Mouse (Mus musculus): ENCODE data around the gene Mia. TPM values are rescaled to one million over a fixed set of nuclear protein-coding genes. Genes with fewer than 3 reads are reported as not detected.

The Mia gene
- 0.34 and 11.1 TPM in 2 replicates for polyA plus RNA-seq (2014; fragmentation: Nextera tagmentation; extraction: Ambion mirVana)

DNA sequence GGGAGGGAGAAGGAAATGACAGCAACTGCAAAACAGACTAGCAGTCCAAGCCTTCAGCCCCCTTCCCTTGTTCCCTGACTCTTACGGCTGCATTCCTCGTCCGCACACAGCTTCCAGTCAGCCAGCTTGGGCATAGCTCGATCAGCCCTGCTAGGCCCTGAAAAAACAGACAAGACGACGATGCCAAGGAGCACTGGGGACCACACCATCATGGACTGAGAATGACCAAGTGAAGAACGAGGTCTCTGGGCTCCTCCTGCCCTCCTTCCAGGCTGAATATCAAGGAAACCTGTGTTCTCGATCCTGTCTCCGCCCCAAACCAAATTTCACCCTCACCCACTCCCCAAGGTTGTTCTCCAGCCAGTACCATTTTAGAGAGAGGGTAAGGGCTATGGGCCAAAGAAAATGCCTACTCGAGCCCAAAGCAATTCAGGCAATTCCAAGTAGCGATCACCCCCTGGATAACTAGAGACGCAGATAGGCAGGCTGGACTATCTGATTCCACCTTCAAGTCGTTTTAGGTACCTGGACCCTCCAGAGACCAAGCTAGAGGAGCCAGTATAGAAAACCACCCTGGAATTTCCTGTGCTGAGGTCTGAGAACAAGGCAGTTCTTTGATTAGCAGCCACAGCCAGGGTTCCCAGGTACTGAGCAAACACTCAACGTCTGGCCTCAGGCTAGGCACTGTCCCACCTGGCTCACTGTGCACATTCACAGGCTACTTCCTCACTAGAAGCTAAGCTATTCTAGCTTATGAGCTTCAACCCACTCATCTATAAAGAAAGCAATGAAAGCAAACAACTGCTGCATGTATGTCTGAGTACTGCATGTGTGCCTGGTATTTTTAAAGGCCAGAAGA, at the start of gene Mia, which contains the start of gene Gm21983:
Gene Mia (minus strand): TSS at position 321 of the 859 bp plus-strand sequence.
Gene Gm21983 (minus strand): TSS at position 250 of the 859 bp plus-strand sequence.
- 70% methylated on average over 14 of the region's 14 CpGs for WGBS
- Histone ChIP-seq H3K9ac (ENCODE audit: low read length) (no peak within 1 kb of the TSS), H3K9me3 (ENCODE audit: control insufficient read depth, low read length) (no peaks in the 10 kb centered on the region), H3K4me2 (ENCODE audit: low read length) (no peak within 1 kb of the TSS), H3K36me3 (ENCODE audit: control insufficient read depth, insufficient read depth, low read length) (peaks cover 26% of the 10 kb centered on the region), H3K4me1 (replicated peaks; ENCODE audit: control insufficient read depth, insufficient read depth, low read length) (0 out of 2 replicates have a peak, but pooled peaks cover 10% of the 10 kb centered on the region), H3K27ac (ENCODE audit: low read depth) (no peak within 1 kb of the TSS), H3K27me3 (replicated peaks; ENCODE audit: control insufficient read depth, insufficient read depth, low read length) (no peaks in the 10 kb centered on the region), H3K4me3 (ENCODE audit: low read depth, low read length) (no peak within 1 kb of the TSS)
- DNase-seq (ENCODE audit: low spot score) (no peak), ATAC-seq (replicated peaks; ENCODE audit: low FRiP score, low TSS enrichment, low read depth) (no peak)

GRCm38 (mm10) chr7:27228865-27229264, 47.9 kb upstream of the Mia start:
- ATAC-seq (replicated peaks; ENCODE audit: low FRiP score, low TSS enrichment, low read depth) (no peak), DNase-seq (ENCODE audit: low spot score) (no peak)
- Histone ChIP-seq H3K27me3 (replicated peaks; ENCODE audit: control insufficient read depth, insufficient read depth, low read length) (no peaks in the 10 kb centered on the region), H3K9me3 (ENCODE audit: control insufficient read depth, low read length) (no peaks in the 10 kb centered on the region), H3K9ac (ENCODE audit: low read length) (peak overlapping the region; percentile 85), H3K4me3 (ENCODE audit: low read depth, low read length) (peak overlapping the region; percentile 84), H3K27ac (ENCODE audit: low read depth) (peak overlapping the region; percentile 85), H3K36me3 (ENCODE audit: control insufficient read depth, insufficient read depth, low read length) (no peaks in the 10 kb centered on the region), H3K4me2 (ENCODE audit: low read length) (peak overlapping the region; percentile 77), H3K4me1 (replicated peaks; ENCODE audit: control insufficient read depth, insufficient read depth, low read length) (peaks cover 48% of the 10 kb centered on the region)
- WGBS, result 13% methylated on average over 6 of the region's 6 CpGs

- WGBS, result under 1% methylated on average over 49 of the region's 49 CpGs
- Histone ChIP-seq H3K36me3 (ENCODE audit: control insufficient read depth, insufficient read depth, low read length) (no peaks in the 10 kb centered on the region), H3K9ac (ENCODE audit: low read length) (peak within 1 kb of the TSS; percentile 85), H3K9me3 (ENCODE audit: control insufficient read depth, low read length) (no peaks in the 10 kb centered on the region), H3K27me3 (replicated peaks; ENCODE audit: control insufficient read depth, insufficient read depth, low read length) (no peaks in the 10 kb centered on the region), H3K4me2 (ENCODE audit: low read length) (peak within 1 kb of the TSS; percentile 77), H3K27ac (ENCODE audit: low read depth) (peak within 1 kb of the TSS; percentile 85), H3K4me3 (ENCODE audit: low read depth, low read length) (peak within 1 kb of the TSS; percentile 84), H3K4me1 (replicated peaks; ENCODE audit: control insufficient read depth, insufficient read depth, low read length) (peaks cover 44% of the 10 kb centered on the region)
- peak; percentile 76 for ATAC-seq (replicated peaks; ENCODE audit: low FRiP score, low TSS enrichment, low read depth)
- DNase-seq (ENCODE audit: low spot score), result peak; percentile 96
Observed at GRCm38 (mm10) chr7:27228281-27228821, 47.4 kb upstream of the Mia start, which contains the start of gene Itpkc. Gene Itpkc, minus strand, starts transcription at chr7:27228661.

DNA sequence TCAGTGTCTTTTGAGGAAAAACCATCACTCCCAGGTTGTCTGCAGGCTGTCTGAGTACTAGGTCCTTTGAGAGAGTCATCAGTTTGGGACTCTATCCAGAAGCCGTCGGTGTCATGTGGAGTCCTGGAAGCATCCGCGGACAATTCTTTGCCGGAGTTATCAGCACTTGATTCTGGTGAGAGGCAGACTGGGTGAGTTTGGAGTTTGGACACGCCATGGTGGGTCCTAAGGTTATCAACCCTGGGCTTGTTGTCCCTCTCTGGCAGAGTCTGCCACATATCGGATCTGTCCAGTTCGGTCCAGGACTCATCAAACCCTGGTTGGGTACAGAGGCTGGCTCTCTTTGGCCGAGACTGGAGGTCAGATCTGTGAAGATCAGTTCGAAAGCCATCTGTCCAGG, 46.7 kb upstream of the Mia start:
- Histone ChIP-seq H3K4me1 (replicated peaks; ENCODE audit: control insufficient read depth, insufficient read depth, low read length) (peaks cover 46% of the 10 kb centered on the region), H3K27ac (ENCODE audit: low read depth) (peak overlapping the region; percentile 85), H3K4me2 (ENCODE audit: low read length) (peak overlapping the region; percentile 77), H3K27me3 (replicated peaks; ENCODE audit: control insufficient read depth, insufficient read depth, low read length) (no peaks in the 10 kb centered on the region), H3K36me3 (ENCODE audit: control insufficient read depth, insufficient read depth, low read length) (no peaks in the 10 kb centered on the region), H3K9ac (ENCODE audit: low read length) (peak overlapping the region; percentile 85), H3K9me3 (ENCODE audit: control insufficient read depth, low read length) (no peaks in the 10 kb centered on the region), H3K4me3 (ENCODE audit: low read depth, low read length) (peak overlapping the region; percentile 84)
- WGBS, result 3% methylated on average over 10 of the region's 10 CpGs
- DNase-seq (ENCODE audit: low spot score), result no peak
- 0 out of 2 replicates have a peak, but pooled peaks have one; percentile 0 for ATAC-seq (replicated peaks; ENCODE audit: low FRiP score, low TSS enrichment, low read depth)

DNA sequence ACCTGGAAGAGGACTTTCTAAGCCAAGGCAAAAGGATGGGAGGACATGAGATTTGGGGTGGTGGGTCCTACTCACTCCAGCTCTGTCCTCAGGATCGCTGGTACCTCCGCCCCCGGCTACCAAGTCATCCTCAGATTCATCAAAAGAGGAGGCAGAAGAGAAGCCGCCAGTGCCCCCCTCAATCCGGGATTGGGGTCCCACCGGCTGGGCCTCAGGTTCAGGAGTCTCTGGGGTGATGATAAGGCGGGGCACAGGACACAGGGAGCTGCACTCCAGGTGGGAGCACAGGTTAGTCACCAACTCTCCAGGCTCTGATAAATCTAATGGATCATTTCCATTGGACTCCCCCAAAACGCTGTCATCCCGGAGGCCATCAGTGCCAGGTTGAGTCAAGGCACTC, 46.3 kb upstream of the Mia start:
- Histone ChIP-seq H3K27ac (ENCODE audit: low read depth) (no peak overlapping the region), H3K4me3 (ENCODE audit: low read depth, low read length) (peak overlapping the region; percentile 84), H3K4me2 (ENCODE audit: low read length) (peak overlapping the region; percentile 77), H3K36me3 (ENCODE audit: control insufficient read depth, insufficient read depth, low read length) (no peaks in the 10 kb centered on the region), H3K9me3 (ENCODE audit: control insufficient read depth, low read length) (no peaks in the 10 kb centered on the region), H3K4me1 (replicated peaks; ENCODE audit: control insufficient read depth, insufficient read depth, low read length) (peaks cover 46% of the 10 kb centered on the region), H3K27me3 (replicated peaks; ENCODE audit: control insufficient read depth, insufficient read depth, low read length) (no peaks in the 10 kb centered on the region), H3K9ac (ENCODE audit: low read length) (peak overlapping the region; percentile 85)
- ATAC-seq (replicated peaks; ENCODE audit: low FRiP score, low TSS enrichment, low read depth), result no peak
- 21% methylated on average over 9 of the region's 9 CpGs for WGBS
- no peak for DNase-seq (ENCODE audit: low spot score)

DNA sequence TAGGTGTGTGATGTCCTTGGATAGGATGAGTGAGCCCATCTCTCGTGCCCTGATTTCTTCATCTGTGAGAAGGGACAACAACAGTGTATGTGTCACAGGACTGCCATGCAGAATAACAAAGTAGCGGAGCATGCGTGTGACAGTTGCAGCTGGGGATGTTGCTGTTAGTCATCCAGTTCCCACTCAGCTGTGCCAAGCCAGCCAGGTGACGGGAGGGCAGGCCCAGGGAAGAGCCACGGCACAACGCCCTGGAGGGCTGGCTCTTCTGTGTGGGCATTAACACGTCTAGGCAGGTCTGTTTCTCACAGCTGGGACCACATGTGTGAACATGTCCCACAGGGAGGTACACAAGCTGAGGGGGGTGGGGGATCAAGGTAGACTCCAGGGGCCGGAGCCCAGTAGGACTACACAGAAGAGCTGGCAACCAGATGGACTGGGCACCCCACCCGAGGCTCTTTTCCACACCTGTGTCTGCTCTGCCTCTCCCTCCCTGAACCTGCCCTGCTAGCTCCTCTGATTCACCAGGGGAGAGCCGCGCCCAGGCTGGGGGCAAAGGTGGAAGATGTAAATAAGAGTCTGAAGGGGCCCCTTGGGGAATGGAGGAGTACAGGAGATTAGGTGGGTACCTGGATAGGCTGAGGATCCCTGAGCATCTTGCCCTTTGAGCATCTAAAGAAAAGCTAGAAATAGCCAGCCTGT, 44.1 kb upstream of the Mia start:
- H3K27me3 ChIP-seq (replicated peaks; ENCODE audit: control insufficient read depth, insufficient read depth, low read length), result no peaks in the 10 kb centered on the region
- H3K4me3 ChIP-seq (ENCODE audit: low read depth, low read length), result peak overlapping the region; percentile 84
- 58% methylated on average over 11 of the region's 11 CpGs for WGBS
- H3K4me2 ChIP-seq (ENCODE audit: low read length), result peak overlapping the region; percentile 77
- H3K27ac ChIP-seq (ENCODE audit: low read depth), result peak overlapping the region; percentile 64
- peaks cover 10% of the 10 kb centered on the region for H3K36me3 ChIP-seq (ENCODE audit: control insufficient read depth, insufficient read depth, low read length)
- no peaks in the 10 kb centered on the region for H3K9me3 ChIP-seq (ENCODE audit: control insufficient read depth, low read length)
- DNase-seq (ENCODE audit: low spot score) (peak; percentile 77), ATAC-seq (replicated peaks; ENCODE audit: low FRiP score, low TSS enrichment, low read depth) (peak; percentile 52)
- H3K4me1 ChIP-seq (replicated peaks; ENCODE audit: control insufficient read depth, insufficient read depth, low read length), result peaks cover 41% of the 10 kb centered on the region
- H3K9ac ChIP-seq (ENCODE audit: low read length), result peak overlapping the region; percentile 30; the same call in 1 of the 2 replicates

DNA sequence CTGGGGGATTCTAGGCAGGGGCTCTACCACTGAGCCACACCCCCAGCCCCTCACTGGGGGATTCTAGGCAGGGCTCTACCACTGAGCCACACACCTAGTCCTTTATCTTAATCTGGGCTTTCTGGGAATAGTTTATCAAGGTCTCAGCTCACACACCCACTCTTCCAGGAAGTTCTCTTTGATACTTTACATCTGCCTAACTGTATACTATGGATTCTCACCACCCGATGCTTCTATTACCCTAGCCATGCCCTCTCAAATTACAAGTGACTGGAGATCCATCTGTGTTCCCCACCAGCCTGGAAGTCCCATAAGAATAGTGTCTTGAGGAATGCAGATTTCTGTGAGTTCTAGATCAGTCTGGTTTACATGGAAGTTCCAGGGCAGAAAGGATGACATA, 41.6 kb upstream of the Mia start:
- Histone ChIP-seq H3K9me3 (ENCODE audit: control insufficient read depth, low read length) (no peaks in the 10 kb centered on the region), H3K4me2 (ENCODE audit: low read length) (no peak overlapping the region), H3K4me1 (replicated peaks; ENCODE audit: control insufficient read depth, insufficient read depth, low read length) (peaks cover 37% of the 10 kb centered on the region), H3K36me3 (ENCODE audit: control insufficient read depth, insufficient read depth, low read length) (peaks cover 30% of the 10 kb centered on the region), H3K27me3 (replicated peaks; ENCODE audit: control insufficient read depth, insufficient read depth, low read length) (no peaks in the 10 kb centered on the region), H3K4me3 (ENCODE audit: low read depth, low read length) (no peak overlapping the region), H3K27ac (ENCODE audit: low read depth) (no peak overlapping the region), H3K9ac (ENCODE audit: low read length) (no peak overlapping the region)
- 72% methylated on average over 1 of the region's 1 CpGs for WGBS
- ATAC-seq (replicated peaks; ENCODE audit: low FRiP score, low TSS enrichment, low read depth) (no peak), DNase-seq (ENCODE audit: low spot score) (no peak)

DNA sequence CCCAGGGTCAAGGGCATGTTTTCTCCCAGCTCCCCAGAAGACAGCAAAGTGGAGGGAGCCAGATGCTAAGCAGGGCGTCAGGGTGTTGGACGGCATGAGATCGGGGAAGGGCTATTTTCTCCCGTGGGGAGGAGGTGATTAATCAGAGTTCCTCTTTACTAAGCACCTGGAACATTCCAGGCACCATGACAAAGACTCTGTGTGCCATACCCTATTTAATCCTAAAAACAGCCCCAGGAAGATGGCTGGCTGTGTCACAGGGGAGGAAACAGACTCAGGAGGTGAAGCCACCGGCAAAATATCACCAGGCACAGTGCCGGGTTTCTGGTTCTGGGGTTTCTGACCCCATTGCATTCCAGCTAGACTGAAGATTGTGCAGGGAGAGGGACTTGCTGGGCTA, 41.0 kb upstream of the Mia start:
- WGBS, result 65% methylated on average over 6 of the region's 6 CpGs

More for the DNA sequence above, 41.0 kb upstream of the Mia start:
- ATAC-seq (replicated peaks; ENCODE audit: low FRiP score, low TSS enrichment, low read depth) (no peak), DNase-seq (ENCODE audit: low spot score) (no peak)
- H3K4me1 ChIP-seq (replicated peaks; ENCODE audit: control insufficient read depth, insufficient read depth, low read length), result peaks cover 34% of the 10 kb centered on the region
- H3K4me3 ChIP-seq (ENCODE audit: low read depth, low read length), result no peak overlapping the region
- no peak overlapping the region for H3K27ac ChIP-seq (ENCODE audit: low read depth)
- H3K9ac ChIP-seq (ENCODE audit: low read length), result no peak overlapping the region
- H3K4me2 ChIP-seq (ENCODE audit: low read length), result no peak overlapping the region
- no peaks in the 10 kb centered on the region for H3K9me3 ChIP-seq (ENCODE audit: control insufficient read depth, low read length)
- H3K36me3 ChIP-seq (ENCODE audit: control insufficient read depth, insufficient read depth, low read length), result peaks cover 36% of the 10 kb centered on the region
- no peaks in the 10 kb centered on the region for H3K27me3 ChIP-seq (replicated peaks; ENCODE audit: control insufficient read depth, insufficient read depth, low read length)

Data from intestine, embryonic 14.5 days (tissue).